Mouse (Mus musculus) MEL (cell line): ENCODE measurements around the gene Myom1. TPM values are rescaled to one million over a fixed set of nuclear protein-coding genes. Genes with fewer than 3 reads are reported as not detected.

ENCODE experiments used
- DNase-seq: peaks from one replicate; pipeline ENCODE4 v3.0.0; 2011; ENCODE audit warnings: low read depth, low spot score
- H3K27ac ChIP-seq: 2 replicates; pipeline ENCODE4 v1.5.1; 2012; ENCODE audit warnings: low read depth, mild to moderate bottlenecking, control low read depth, low read length, moderate library complexity; ENCODE audit not compliant: control insufficient read depth
- H3K27me3 ChIP-seq, 2 experiments: fragments of 150-350 bp in 1 of 2; sonication (generic) in 1 of 2; 2 replicates each; pipeline ENCODE4 v1.6.1; 2012; ENCODE audit warnings: low read length in 2 of 2, mild to moderate bottlenecking in 2 of 2, improper control_type of control experiment in 1 of 2, moderate library complexity in 1 of 2; ENCODE audit not compliant: insufficient read depth in 2 of 2, control insufficient read depth in 1 of 2
- H3K36me3 ChIP-seq, 2 experiments: 2 replicates each; pipeline ENCODE4 v1.6.1; 2012 to 2014; ENCODE audit warnings: low read length in 2 of 2, improper control_type of control experiment in 1 of 2, inconsistent platforms in 1 of 2, mild to moderate bottlenecking in 1 of 2; ENCODE audit not compliant: insufficient read depth in 2 of 2, control insufficient read depth in 1 of 2
- H3K4me1 ChIP-seq, 2 experiments: fragments of 150-350 bp in 1 of 2; sonication (generic) in 1 of 2; 2 replicates each; pipeline ENCODE4 v1.6.1; 2012; ENCODE audit warnings: low read length in 2 of 2, improper control_type of control experiment in 1 of 2, mild to moderate bottlenecking in 1 of 2; ENCODE audit not compliant: insufficient read depth in 2 of 2, control insufficient read depth in 1 of 2
- H3K4me3 ChIP-seq, 2 experiments: fragments of 150-350 bp in 1 of 2; sonication (generic) in 1 of 2; 2 replicates each; pipeline ENCODE4 v1.5.1; 2012; ENCODE audit warnings: low read depth in 2 of 2, low read length in 2 of 2, mild to moderate bottlenecking in 2 of 2, moderate library complexity in 2 of 2, control low read depth in 1 of 2, improper control_type of control experiment in 1 of 2; ENCODE audit not compliant: control insufficient read depth in 1 of 2, insufficient read depth in 1 of 2
- H3K79me2 ChIP-seq: 2 replicates; pipeline ENCODE4 v1.6.1; 2012; ENCODE audit warnings: mild to moderate bottlenecking, low read length, moderate library complexity; ENCODE audit not compliant: control insufficient read depth, poor library complexity, insufficient read depth
- H3K9ac ChIP-seq: 2 replicates; pipeline ENCODE4 v1.6.1; 2012; ENCODE audit warnings: low read depth, mild to moderate bottlenecking, control low read depth, low read length, moderate library complexity; ENCODE audit not compliant: control insufficient read depth, poor library complexity, severe bottlenecking
- H3K9me3 ChIP-seq: fragments of 150-350 bp; sonication (generic); replicated peaks from 2 replicates; pipeline ENCODE4 v1.6.1; 2012; ENCODE audit warnings: mild to moderate bottlenecking, low read length, improper control_type of control experiment, moderate library complexity; ENCODE audit not compliant: insufficient read depth
- BHLHE40 ChIP-seq: IDR thresholded peaks from 2 replicates; pipeline ENCODE4 v1.6.1; 2012; ENCODE audit warnings: low read depth, mild to moderate bottlenecking, inconsistent platforms, low read length, improper control_type of control experiment, borderline replicate concordance
- CHD1 ChIP-seq: IDR thresholded peaks from 2 replicates; pipeline ENCODE4 v1.6.1; 2012; ENCODE audit warnings: low read depth, mild to moderate bottlenecking, inconsistent platforms, low read length, improper control_type of control experiment
- CHD2 ChIP-seq: IDR thresholded peaks from 2 replicates; pipeline ENCODE4 v1.6.1; 2011; ENCODE audit warnings: low read length, improper control_type of control experiment
- E2F4 ChIP-seq: IDR thresholded peaks from 2 replicates; pipeline ENCODE4 v1.6.1; 2011; ENCODE audit warnings: low read depth, low read length, improper control_type of control experiment, borderline replicate concordance
- ELF1 ChIP-seq: IDR thresholded peaks from 2 replicates; pipeline ENCODE4 v1.6.1; 2014; ENCODE audit warnings: low read depth, mild to moderate bottlenecking, inconsistent platforms, low read length, improper control_type of control experiment, moderate library complexity
- EP300 ChIP-seq, 2 experiments: IDR thresholded peaks; 2 replicates each; pipeline ENCODE4 v1.6.1; 2011; ENCODE audit warnings: improper control_type of control experiment in 2 of 2, low read length in 2 of 2, low read depth in 1 of 2, mild to moderate bottlenecking in 1 of 2
- GABPA ChIP-seq: IDR thresholded peaks from 2 replicates; pipeline ENCODE4 v1.6.1; 2012; ENCODE audit warnings: low read depth, mild to moderate bottlenecking, inconsistent platforms, low read length, improper control_type of control experiment, moderate library complexity
- GATA1 ChIP-seq: IDR thresholded peaks from 2 replicates; pipeline ENCODE4 v1.6.1; 2011; ENCODE audit warnings: low read depth, low read length, improper control_type of control experiment
- HCFC1 ChIP-seq: IDR thresholded peaks from 2 replicates; pipeline ENCODE4 v1.6.1; 2012; ENCODE audit warnings: low read depth, mild to moderate bottlenecking, inconsistent platforms, low read length, improper control_type of control experiment, moderate library complexity
- JUND ChIP-seq: IDR thresholded peaks from 2 replicates; pipeline ENCODE4 v1.6.1; 2011; ENCODE audit warnings: low read depth, mild to moderate bottlenecking, improper control_type of control experiment, low read length
- KAT2A ChIP-seq: conservative IDR thresholded peaks from 2 replicates; pipeline ENCODE4 v1.6.1; 2012; ENCODE audit warnings: low read depth, low read length, improper control_type of control experiment, inconsistent platforms
- MAFK ChIP-seq: IDR thresholded peaks from 2 replicates; pipeline ENCODE4 v1.6.1; 2011; ENCODE audit warnings: low read depth, mild to moderate bottlenecking, low read length, improper control_type of control experiment, borderline replicate concordance
- MEF2A ChIP-seq: IDR thresholded peaks from 2 replicates; pipeline ENCODE4 v1.6.1; 2014; ENCODE audit warnings: low read depth, mild to moderate bottlenecking, inconsistent platforms, low read length, improper control_type of control experiment; ENCODE audit not compliant: poor library complexity, insufficient replicate concordance, severe bottlenecking; ENCODE audit errors: extremely low read depth
- MXI1 ChIP-seq: IDR thresholded peaks from 2 replicates; pipeline ENCODE4 v1.6.1; 2011; ENCODE audit warnings: mild to moderate bottlenecking, low read depth, low read length, improper control_type of control experiment
- MYB ChIP-seq: IDR thresholded peaks from 2 replicates; pipeline ENCODE4 v1.6.1; 2011; ENCODE audit warnings: mild to moderate bottlenecking, low read depth, low read length, improper control_type of control experiment
- MYC ChIP-seq: IDR thresholded peaks from 2 replicates; pipeline ENCODE4 v1.6.1; 2011; ENCODE audit warnings: low read depth, mild to moderate bottlenecking, low read length, improper control_type of control experiment, moderate library complexity
- NELFE ChIP-seq: IDR thresholded peaks from 2 replicates; pipeline ENCODE4 v1.6.1; 2011; ENCODE audit warnings: low read depth, low read length, improper control_type of control experiment
- NRF1 ChIP-seq: IDR thresholded peaks from 2 replicates; pipeline ENCODE4 v1.6.1; 2014; ENCODE audit warnings: low read depth, mild to moderate bottlenecking, inconsistent platforms, low read length, improper control_type of control experiment, moderate library complexity; ENCODE audit not compliant: poor library complexity, insufficient read depth, severe bottlenecking
- POLR2A ChIP-seq, 2 experiments: IDR thresholded peaks; 2 replicates each; pipeline ENCODE4 v1.6.1; 2011 to 2012; ENCODE audit warnings: low read length in 2 of 2, mild to moderate bottlenecking in 2 of 2, control low read depth in 1 of 2, improper control_type of control experiment in 1 of 2, low read depth in 1 of 2, moderate library complexity in 1 of 2; ENCODE audit not compliant: control insufficient read depth in 1 of 2, insufficient read depth in 1 of 2, poor library complexity in 1 of 2
- POLR2AphosphoS2 ChIP-seq: IDR thresholded peaks from 2 replicates; pipeline ENCODE4 v1.6.1; 2011; ENCODE audit warnings: low read length, improper control_type of control experiment
- POLR2AphosphoS5 ChIP-seq: IDR thresholded peaks from 2 replicates; pipeline ENCODE4 v1.6.1; 2012; ENCODE audit warnings: low read depth, borderline replicate concordance, mild to moderate bottlenecking, inconsistent platforms, low read length, moderate library complexity, mixed read lengths
- RAD21 ChIP-seq: IDR thresholded peaks from 2 replicates; pipeline ENCODE4 v1.6.1; 2011; ENCODE audit warnings: mild to moderate bottlenecking, low read depth, low read length, improper control_type of control experiment
- SMC3 ChIP-seq: IDR thresholded peaks from 2 replicates; pipeline ENCODE4 v1.6.1; 2011; ENCODE audit warnings: low read depth, low read length, improper control_type of control experiment
- TBP ChIP-seq: IDR thresholded peaks from 2 replicates; pipeline ENCODE4 v1.8.0; 2011; ENCODE audit warnings: low read depth, low read length, improper control_type of control experiment
- TCF12 ChIP-seq: IDR thresholded peaks from 2 replicates; pipeline ENCODE4 v1.6.1; 2014; ENCODE audit warnings: low read depth, mild to moderate bottlenecking, inconsistent platforms, low read length, improper control_type of control experiment, moderate library complexity
- UBTF ChIP-seq: IDR thresholded peaks from 2 replicates; pipeline ENCODE4 v1.6.1; 2012; ENCODE audit warnings: low read depth, mild to moderate bottlenecking, inconsistent platforms, low read length, improper control_type of control experiment, moderate library complexity, borderline replicate concordance; ENCODE audit not compliant: insufficient read depth
- USF1 ChIP-seq: IDR thresholded peaks from 2 replicates; pipeline ENCODE4 v1.6.1; 2014; ENCODE audit warnings: low read depth, mild to moderate bottlenecking, inconsistent platforms, low read length, improper control_type of control experiment, moderate library complexity
- ZMIZ1 ChIP-seq: IDR thresholded peaks from 2 replicates; pipeline ENCODE4 v1.6.1; 2012; ENCODE audit warnings: low read depth, mild to moderate bottlenecking, inconsistent platforms, low read length, improper control_type of control experiment, moderate library complexity
- ZNF384 ChIP-seq: IDR thresholded peaks from 2 replicates; pipeline ENCODE4 v1.6.1; 2012; ENCODE audit warnings: low read depth, mild to moderate bottlenecking, inconsistent platforms, low read length, improper control_type of control experiment
- polyA plus RNA-seq, 2 experiments: library from polyadenylated mRNA; stranded (reverse) in 1 of 2; unstranded in 1 of 2; fragments of >175 nt in 1 of 2; fragments of >200 nt in 1 of 2; gene quantifications; 2 replicates each; pipeline versions ENCODE4 v1.2.1 to v1.2.4; 2012; ENCODE audit warnings: low replicate concordance in 2 of 2, low read depth in 1 of 2; ENCODE audit not compliant: insufficient read length in 2 of 2, insufficient read depth in 1 of 2, missing spikeins in 1 of 2
- total RNA-seq: library from RNA; depleted of rRNA; stranded (reverse); fragments of 300-350 nt; gene quantifications from 2 replicates; pipeline ENCODE4 v1.2.3, GENCODE M21; 2012

The Myom1 gene
- total and polyA plus RNA-seq, 3 experiments: 0.65 to 0.79 TPM; not detected in 1

DNA sequence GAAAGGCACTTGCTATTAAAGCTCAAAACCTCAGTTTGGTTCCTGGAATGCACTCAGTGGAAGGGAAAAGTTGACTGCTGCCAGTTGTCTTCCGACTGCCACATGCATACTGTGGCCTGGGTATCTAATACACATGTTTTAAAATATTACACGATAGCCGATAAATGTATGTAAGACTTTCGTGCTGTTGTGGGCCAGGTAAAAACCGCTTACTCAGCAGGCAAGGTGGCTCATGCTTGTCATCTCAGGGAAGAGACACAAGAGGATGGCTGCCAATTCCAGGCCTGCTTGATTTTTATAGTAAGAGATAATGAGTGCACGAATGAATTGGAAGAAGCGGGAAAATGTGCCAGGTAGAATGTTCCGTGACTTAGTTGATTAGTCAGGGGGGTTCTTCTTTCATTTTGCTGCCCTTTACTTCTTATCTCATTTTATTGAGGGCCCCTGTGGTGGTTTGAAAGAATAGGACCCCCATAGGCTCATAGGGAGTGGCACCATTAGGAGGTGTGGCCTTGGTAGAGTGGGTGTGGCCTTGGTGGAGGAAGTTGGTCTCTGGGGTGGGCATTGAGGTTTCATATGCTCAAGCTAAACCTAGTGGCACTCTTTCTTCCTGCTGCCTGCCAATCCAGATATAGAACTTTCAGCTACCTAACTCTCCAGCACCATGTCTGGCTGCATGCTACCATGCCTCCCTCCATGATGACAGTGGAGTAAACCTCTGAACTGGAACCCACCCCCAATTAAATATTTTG, 158.0 kb downstream of the Myom1 start:
- no peak overlapping the region for H3K27ac ChIP-seq
- peaks cover 0 to 19% of the 10 kb centered on the region in 2 experiments; a peak in 2 of 4 replicates for H3K36me3 ChIP-seq
- H3K9ac ChIP-seq: no peak overlapping the region
- no peaks in the 10 kb centered on the region for H3K9me3 ChIP-seq
- TF ChIP-seq ZMIZ1: no peak
- no peak for TF ChIP-seq BHLHE40
- TF ChIP-seq POLR2AphosphoS2: no peak
- TF ChIP-seq CHD2: no peak
- no peak for TF ChIP-seq E2F4
- no peak for TF ChIP-seq UBTF
- no peak for TF ChIP-seq MXI1
- TF ChIP-seq RAD21: no peak
- no peak for TF ChIP-seq SMC3
- TF ChIP-seq HCFC1: no peak
- DNase-seq: peak; percentile 68
- H3K4me1 ChIP-seq: peaks cover 16 to 18% of the 10 kb centered on the region in 2 experiments
- H3K27me3 ChIP-seq: no peaks in the 10 kb centered on the region
- no peaks in the 10 kb centered on the region for H3K79me2 ChIP-seq
- H3K4me3 ChIP-seq: no peak overlapping the region

DNA sequence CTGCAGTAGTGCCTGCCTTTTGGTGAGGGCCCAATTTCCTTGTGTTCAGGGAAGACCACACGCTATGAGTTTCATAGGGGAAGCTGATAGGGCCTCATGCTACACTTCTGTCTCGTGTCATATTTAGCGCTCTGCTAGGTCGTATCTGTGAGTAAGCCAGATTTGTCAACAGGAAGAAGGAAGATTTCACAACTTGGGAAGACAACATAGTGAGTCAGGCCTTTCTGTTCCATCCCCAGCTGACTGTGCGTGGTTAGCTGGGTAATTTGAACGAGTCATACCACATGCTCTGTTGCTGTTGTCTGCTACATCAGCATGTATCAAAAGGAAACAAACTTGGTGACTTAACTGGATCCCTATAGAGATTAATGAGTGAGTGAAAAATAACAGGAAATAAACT, 162.6 kb downstream of the Myom1 start:
- peaks cover 0 to 33% of the 10 kb centered on the region in 2 experiments; a peak in 2 of 4 replicates for H3K36me3 ChIP-seq
- peak; percentile 71 for DNase-seq
- H3K27me3 ChIP-seq: no peaks in the 10 kb centered on the region
- H3K9ac ChIP-seq: no peak overlapping the region
- no peaks in the 10 kb centered on the region for H3K79me2 ChIP-seq
- H3K27ac ChIP-seq: no peak overlapping the region
- H3K4me3 ChIP-seq: no peak overlapping the region
- no peaks in the 10 kb centered on the region for H3K9me3 ChIP-seq
- peaks cover 30 to 44% of the 10 kb centered on the region in 2 experiments for H3K4me1 ChIP-seq
- no peak for TF ChIP-seq SMC3
- no peak for TF ChIP-seq USF1
- no peak for TF ChIP-seq TCF12
- TF ChIP-seq GABPA: no peak
- TF ChIP-seq JUND: no peak
- no peak for TF ChIP-seq POLR2A (IDR thresholded peaks at IDR 0.05; ENCODE audit: control insufficient read depth in 1 of 2, insufficient read depth in 1 of 2, low read depth in 1 of 2, low read length in 2 of 2, poor library complexity in 1 of 2)
- TF ChIP-seq MXI1: peak; percentile 49; the same call in 1 of the 2 replicates
- TF ChIP-seq CHD2: no peak
- no peak for TF ChIP-seq BHLHE40
- no peak for TF ChIP-seq NRF1
- TF ChIP-seq GATA1: no peak
- TF ChIP-seq MEF2A: no peak
- no peak for TF ChIP-seq TBP
- no peak for TF ChIP-seq ZNF384
- TF ChIP-seq UBTF: no peak
- peak in 1 of 2 experiments; percentile 32; a peak in 2 of 4 replicates for TF ChIP-seq EP300 (IDR thresholded peaks at IDR 0.05; ENCODE audit: low read depth in 1 of 2, low read length in 2 of 2)
- no peak for TF ChIP-seq KAT2A
- no peak for TF ChIP-seq HCFC1
- no peak for TF ChIP-seq ELF1
- no peak for TF ChIP-seq POLR2AphosphoS5
- no peak for TF ChIP-seq MYB
- TF ChIP-seq MAFK: 0 out of 2 replicates have a peak, but pooled peaks have one; percentile 33
- no peak for TF ChIP-seq NELFE
- TF ChIP-seq MYC: peak; percentile 60; the same call in 1 of the 2 replicates
- no peak for TF ChIP-seq E2F4
- TF ChIP-seq CHD1: no peak
- no peak for TF ChIP-seq ZMIZ1
